Mouse (Mus musculus): ENCODE measurements at regions not wholly inside any gene's neighbourhood (a gene's known extent, or its start where the extent isn't known, plus 50 kb on each side); places are given as distances from the start of the nearest gene placed in this dataset.

DNA sequence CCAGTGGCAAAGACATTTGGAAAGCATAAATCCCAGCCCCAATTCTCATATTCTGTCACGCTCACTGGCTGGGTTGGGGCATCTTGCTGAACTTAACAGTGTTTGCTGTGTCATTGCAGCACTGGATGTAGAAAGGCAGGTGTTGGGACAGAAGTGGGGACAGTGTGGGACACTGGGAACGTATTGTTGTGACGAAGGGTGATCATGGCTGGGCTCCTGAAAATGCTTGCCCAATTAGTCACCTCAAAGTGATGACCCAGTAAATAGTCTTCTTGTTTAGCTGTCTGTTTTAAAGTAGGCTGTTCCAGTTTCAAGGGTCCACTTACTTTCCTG is 100.0 kb upstream of the Eya4 start:
- TF ChIP-seq CTCF (IDR thresholded peaks at IDR 0.05; ENCODE audit: low read depth, low read length) (no peak), GATA1 (IDR thresholded peaks at IDR 0.05; ENCODE audit: borderline replicate concordance, low read length) (no peak)
